Mouse (Mus musculus) liver, postnatal 0 days (tissue): ENCODE measurements around the gene Gja3. TPM values are rescaled to one million over a fixed set of nuclear protein-coding genes. Genes with fewer than 3 reads are reported as not detected.

Source experiments
- ATAC-seq: fragments of 200-750 bp; cut with Nextera tagmentation; 2 replicates; pipeline ENCODE4 v1.8.0; 2017; ENCODE audit warnings: mild to moderate bottlenecking, moderate library complexity
- DNase-seq: peaks from one replicate; pipeline ENCODE4 v3.0.0-alpha.2; 2016
- H3K27ac ChIP-seq: fragments of 300-500 bp; sonication (generic); 2 replicates; pipeline ENCODE4 v1.5.1; 2014; ENCODE audit warnings: antibody characterized with exemption, moderate library complexity, mild to moderate bottlenecking, low read depth
- H3K27me3 ChIP-seq: fragments of 300-500 bp; sonication (generic); 2 replicates; pipeline ENCODE4 v1.6.1; 2014; ENCODE audit warnings: low read length, control low read depth, mixed read lengths; ENCODE audit not compliant: insufficient read depth
- H3K36me3 ChIP-seq: fragments of 300-500 bp; sonication (generic); replicated peaks from 2 replicates; pipeline ENCODE4 v1.6.1; 2014; ENCODE audit warnings: mild to moderate bottlenecking, control low read depth, low read length, moderate library complexity, mixed read lengths; ENCODE audit not compliant: insufficient read depth
- H3K4me1 ChIP-seq: fragments of 300-500 bp; sonication (generic); 2 replicates; pipeline ENCODE4 v1.6.1; 2014; ENCODE audit warnings: antibody characterized with exemption, mild to moderate bottlenecking, control low read depth; ENCODE audit not compliant: insufficient read depth
- H3K4me2 ChIP-seq: fragments of 300-500 bp; sonication (generic); 2 replicates; pipeline ENCODE4 v1.6.1; 2014; ENCODE audit warnings: low read depth, mild to moderate bottlenecking, low read length, moderate library complexity, mixed read lengths
- H3K4me3 ChIP-seq: fragments of 300-500 bp; sonication (generic); 2 replicates; pipeline ENCODE4 v1.5.1; 2014; ENCODE audit warnings: low read depth, low read length
- H3K9ac ChIP-seq: fragments of 300-500 bp; sonication (generic); replicated peaks from 2 replicates; pipeline ENCODE4 v1.6.1; 2014; ENCODE audit warnings: mild to moderate bottlenecking, moderate library complexity
- H3K9me3 ChIP-seq: fragments of 300-500 bp; sonication (generic); 2 replicates; pipeline ENCODE4 v1.6.1; 2016; ENCODE audit warnings: mild to moderate bottlenecking, control low read depth, low read length, mixed read lengths
- CTCF ChIP-seq: sonication (generic); IDR thresholded peaks from 2 replicates; pipeline ENCODE4 v1.5.1; 2016; ENCODE audit warnings: antibody characterized with exemption, low read depth
- EP300 ChIP-seq: IDR thresholded peaks from 2 replicates; pipeline ENCODE4 v1.6.1; 2016; ENCODE audit warnings: antibody characterized with exemption, low read depth, mild to moderate bottlenecking
- WGBS: fragments of 180-500 bp; shearing (Covaris S2); extraction: QIAGEN DNeasy Blood & Tissue Kit; methylation state at CpG from one replicate; pipeline ENCODE4 v1.1.7; 2014; ENCODE audit not compliant: insufficient replicate concordance; 5-methylcytosine and 5-hydroxymethylcytosine counted together
- polyA plus RNA-seq: library from polyadenylated mRNA; unstranded; fragments of >200 nt; fragmentation: Nextera tagmentation; extraction: Ambion mirVana; gene quantifications from 2 replicates; pipeline ENCODE4 v1.2.1, GENCODE M21; 2015

Gene Gja3
- polyA plus RNA-seq, 1 experiment from 2014 or later: not detected

- peak overlapping the region; percentile 60 for H3K4me2 ChIP-seq
- 6% methylated on average over 19 of the region's 19 CpGs for WGBS
- no peaks in the 10 kb centered on the region for H3K36me3 ChIP-seq
- no peaks in the 10 kb centered on the region for H3K9me3 ChIP-seq
- TF ChIP-seq CTCF: no peak
- no peak for TF ChIP-seq EP300
- ATAC-seq (no peak), DNase-seq (no peak)
- H3K4me1 ChIP-seq: no peaks in the 10 kb centered on the region
- H3K27me3 ChIP-seq: peaks cover 39% of the 10 kb centered on the region
- H3K9ac ChIP-seq: no peak overlapping the region
- H3K4me3 ChIP-seq: peak overlapping the region; percentile 29
- H3K27ac ChIP-seq: no peak overlapping the region
Measured at GRCm38 (mm10) chr14:57057204-57057562, 717 bp downstream of the Gja3 start.

DNA sequence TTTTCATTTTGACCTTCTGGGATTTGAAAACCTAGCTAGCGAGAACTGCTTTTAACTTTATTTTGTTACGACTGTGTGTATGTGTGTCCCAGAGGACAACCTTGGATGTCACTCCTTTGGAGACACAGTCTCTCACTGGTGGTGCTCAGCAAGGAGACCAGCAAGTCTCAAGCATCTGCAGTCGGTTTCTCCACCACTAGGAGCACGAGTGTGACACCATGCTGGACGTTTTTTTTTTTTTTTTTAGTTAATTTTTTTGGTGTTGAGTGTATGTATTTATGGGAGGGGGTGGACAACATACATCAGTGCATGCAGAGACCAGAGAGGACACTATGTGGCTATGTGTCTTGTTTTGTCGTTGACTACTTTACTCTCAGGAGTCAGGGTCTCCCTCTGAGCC, 5.2 kb downstream of the Gja3 start:
- H3K4me2 ChIP-seq: no peak overlapping the region
- no peaks in the 10 kb centered on the region for H3K36me3 ChIP-seq
- H3K4me3 ChIP-seq: no peak overlapping the region
- 54% methylated on average over 6 of the region's 6 CpGs for WGBS
- H3K27me3 ChIP-seq: peaks cover 22% of the 10 kb centered on the region
- TF ChIP-seq EP300 (no peak), CTCF (no peak)
- no peak overlapping the region for H3K27ac ChIP-seq
- no peaks in the 10 kb centered on the region for H3K9me3 ChIP-seq
- DNase-seq (no peak), ATAC-seq (no peak)
- H3K9ac ChIP-seq: no peak overlapping the region
- H3K4me1 ChIP-seq: no peaks in the 10 kb centered on the region

- Histone ChIP-seq H3K27me3 (no peaks in the 10 kb centered on the region), H3K4me3 (no peak overlapping the region), H3K27ac (no peak overlapping the region), H3K9me3 (no peaks in the 10 kb centered on the region), H3K4me1 (no peaks in the 10 kb centered on the region), H3K4me2 (no peak overlapping the region), H3K36me3 (no peaks in the 10 kb centered on the region), H3K9ac (no peak overlapping the region)
- ATAC-seq (peak; percentile 80), DNase-seq (peak; percentile 33)
- TF ChIP-seq CTCF: no peak
- TF ChIP-seq EP300: no peak
- 68% methylated on average over 6 of the region's 6 CpGs for whole genome bisulfite sequencing
Measured at GRCm38 (mm10) chr14:57043863-57044262, 14.0 kb downstream of the Gja3 start.

DNA sequence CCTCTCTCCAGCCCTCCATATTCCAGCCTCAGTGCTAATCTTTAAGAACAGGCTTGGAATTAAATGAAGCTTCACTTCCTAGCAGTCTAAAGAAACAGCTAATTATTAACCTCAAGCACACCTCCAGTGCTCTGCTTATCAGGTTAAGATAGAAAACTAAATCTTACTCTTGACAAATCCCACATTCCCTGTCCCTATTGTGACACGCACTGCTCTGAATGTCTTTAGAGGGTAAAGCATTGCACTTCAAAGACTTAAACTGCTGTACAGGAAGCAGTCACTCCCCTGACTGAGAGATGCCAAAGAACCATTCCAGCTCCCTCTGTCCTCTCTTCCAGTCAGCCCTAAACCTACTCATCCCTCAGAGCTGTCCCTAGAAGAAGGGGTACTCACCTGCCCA, 16.5 kb downstream of the Gja3 start:
- Histone ChIP-seq H3K4me1 (no peaks in the 10 kb centered on the region), H3K27ac (no peak overlapping the region), H3K9ac (no peak overlapping the region), H3K9me3 (no peaks in the 10 kb centered on the region), H3K4me3 (no peak overlapping the region), H3K27me3 (no peaks in the 10 kb centered on the region), H3K4me2 (no peak overlapping the region), H3K36me3 (no peaks in the 10 kb centered on the region)
- no peak for DNase-seq
- no peak for TF ChIP-seq CTCF
- no peak for TF ChIP-seq EP300
- no peak for ATAC-seq
- 39% methylated on average over 1 of the region's 1 CpGs for WGBS

GRCm38 (mm10) chr14:57034926-57035498, 22.9 kb downstream of the Gja3 start:
- no peak overlapping the region for H3K4me2 ChIP-seq
- H3K4me3 ChIP-seq: no peak overlapping the region
- DNase-seq (no peak), ATAC-seq (no peak)
- H3K9me3 ChIP-seq: no peaks in the 10 kb centered on the region
- WGBS: 58% methylated on average over 6 of the region's 6 CpGs
- TF ChIP-seq CTCF (no peak), EP300 (no peak)
- no peak overlapping the region for H3K27ac ChIP-seq
- no peaks in the 10 kb centered on the region for H3K4me1 ChIP-seq
- H3K9ac ChIP-seq: no peak overlapping the region
- no peaks in the 10 kb centered on the region for H3K36me3 ChIP-seq
- H3K27me3 ChIP-seq: no peaks in the 10 kb centered on the region

DNA sequence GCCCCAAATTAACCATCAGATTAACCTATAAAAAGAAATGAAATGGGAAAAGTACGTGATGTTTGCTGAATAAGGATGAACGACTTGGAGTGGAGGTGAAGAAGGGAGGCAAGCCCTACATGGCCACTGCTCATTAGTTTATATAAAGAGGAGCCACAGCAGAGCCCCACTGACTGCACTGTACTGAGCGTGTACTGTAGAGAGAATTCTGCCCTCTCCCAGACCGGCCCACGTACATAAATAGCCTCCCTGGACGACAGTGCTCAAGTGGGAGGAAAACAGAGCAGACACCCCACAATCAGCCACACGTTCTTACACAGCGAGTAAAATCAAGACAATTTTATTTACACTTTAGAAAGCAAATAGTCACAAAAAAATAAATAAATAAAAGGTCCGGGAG, 23.8 kb downstream of the Gja3 start:
- no peak overlapping the region for H3K4me2 ChIP-seq
- H3K27ac ChIP-seq: no peak overlapping the region
- H3K36me3 ChIP-seq: no peaks in the 10 kb centered on the region
- DNase-seq: no peak
- H3K9me3 ChIP-seq: no peaks in the 10 kb centered on the region
- no peak overlapping the region for H3K9ac ChIP-seq
- ATAC-seq: no peak
- no peaks in the 10 kb centered on the region for H3K27me3 ChIP-seq
- no peak for TF ChIP-seq EP300
- TF ChIP-seq CTCF: no peak
- WGBS: 59% methylated on average over 9 of the region's 9 CpGs
- H3K4me1 ChIP-seq: no peaks in the 10 kb centered on the region
- no peak overlapping the region for H3K4me3 ChIP-seq

DNA sequence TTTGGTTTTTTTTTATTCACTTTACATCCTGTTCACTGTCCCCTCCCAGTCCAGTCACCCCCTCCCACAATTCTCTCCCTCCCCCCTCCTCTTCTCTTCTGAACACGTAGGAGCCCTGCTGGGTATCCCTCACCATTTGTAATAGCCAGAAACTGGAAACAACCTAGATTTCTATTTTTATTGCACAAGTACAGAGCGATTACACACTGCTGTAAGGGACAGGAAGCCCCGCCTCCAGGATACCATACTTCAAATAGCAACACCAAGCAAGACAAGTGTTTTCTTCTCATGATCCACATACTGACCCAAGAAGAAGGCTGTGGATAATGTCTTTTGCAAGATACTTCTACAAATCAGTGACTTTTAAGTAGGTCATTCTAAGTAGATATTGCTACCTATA, 25.1 kb downstream of the Gja3 start:
- Histone ChIP-seq H3K9me3 (no peaks in the 10 kb centered on the region), H3K4me2 (no peak overlapping the region), H3K4me1 (no peaks in the 10 kb centered on the region), H3K27me3 (no peaks in the 10 kb centered on the region), H3K36me3 (no peaks in the 10 kb centered on the region), H3K4me3 (no peak overlapping the region), H3K27ac (no peak overlapping the region), H3K9ac (no peak overlapping the region)
- TF ChIP-seq CTCF (no peak), EP300 (no peak)
- WGBS: 54% methylated on average over 3 of the region's 3 CpGs
- ATAC-seq (no peak), DNase-seq (no peak)
